Mouse (Mus musculus) liver, embryonic 15.5 days (tissue): ENCODE results near the gene Usp1. TPM values are rescaled to one million over a fixed set of nuclear protein-coding genes. Genes with fewer than 3 reads are reported as not detected.
"Not testable (repeated sequence)": the region's sequence is repeated elsewhere in the genome, so short reads cannot be mapped to it uniquely, and the experiment has no call there.

ENCODE experiments used
- ATAC-seq: fragments of 200-750 bp; cut with Nextera tagmentation; 2 replicates; pipeline ENCODE4 v1.8.0; 2017; ENCODE audit warnings: moderate number of reproducible peaks, mild to moderate bottlenecking, moderate library complexity; ENCODE audit not compliant: insufficient read depth
- H3K27ac ChIP-seq: fragments of 300-500 bp; sonication (generic); replicated peaks from 2 replicates; pipeline ENCODE4 v1.5.1; 2015; ENCODE audit warnings: mild to moderate bottlenecking, inconsistent platforms
- H3K27me3 ChIP-seq: fragments of 300-500 bp; sonication (generic); 2 replicates; pipeline ENCODE4 v1.6.1; 2015; ENCODE audit warnings: mild to moderate bottlenecking, inconsistent platforms
- H3K36me3 ChIP-seq: fragments of 300-500 bp; sonication (generic); replicated peaks from 2 replicates; pipeline ENCODE4 v1.6.1; 2015; ENCODE audit warnings: moderate library complexity, mild to moderate bottlenecking, inconsistent platforms
- H3K4me1 ChIP-seq: fragments of 300-500 bp; sonication (generic); replicated peaks from 2 replicates; pipeline ENCODE4 v1.6.1; 2015; ENCODE audit warnings: inconsistent platforms
- H3K4me2 ChIP-seq: fragments of 300-500 bp; sonication (generic); 2 replicates; pipeline ENCODE4 v1.6.1; 2015; ENCODE audit warnings: moderate library complexity, mild to moderate bottlenecking, inconsistent platforms
- H3K4me3 ChIP-seq: fragments of 300-500 bp; sonication (generic); replicated peaks from 2 replicates; pipeline ENCODE4 v1.5.1; 2015; ENCODE audit warnings: mild to moderate bottlenecking, inconsistent platforms
- H3K9ac ChIP-seq: fragments of 300-500 bp; sonication (generic); 2 replicates; pipeline ENCODE4 v1.6.1; 2015; ENCODE audit warnings: moderate library complexity, mild to moderate bottlenecking, inconsistent platforms
- H3K9me3 ChIP-seq: fragments of 300-500 bp; sonication (generic); replicated peaks from 2 replicates; pipeline ENCODE4 v1.6.1; 2016; ENCODE audit warnings: inconsistent platforms
- WGBS: fragments of 180-500 bp; shearing (Covaris S2); methylation state at CpG from one replicate; pipeline ENCODE4 v1.1.7; 2015; ENCODE audit warnings: mixed read lengths; ENCODE audit not compliant: insufficient replicate concordance; 5-methylcytosine and 5-hydroxymethylcytosine counted together
- polyA plus RNA-seq: library from polyadenylated mRNA; unstranded; fragments of >200 nt; fragmentation: Nextera tagmentation; extraction: Ambion mirVana; gene quantifications from 2 replicates; pipeline ENCODE4 v1.2.1, GENCODE M21; 2015

Gene Usp1
- polyA plus RNA-seq, 1 experiment from 2014 or later, result 61.3 TPM

DNA sequence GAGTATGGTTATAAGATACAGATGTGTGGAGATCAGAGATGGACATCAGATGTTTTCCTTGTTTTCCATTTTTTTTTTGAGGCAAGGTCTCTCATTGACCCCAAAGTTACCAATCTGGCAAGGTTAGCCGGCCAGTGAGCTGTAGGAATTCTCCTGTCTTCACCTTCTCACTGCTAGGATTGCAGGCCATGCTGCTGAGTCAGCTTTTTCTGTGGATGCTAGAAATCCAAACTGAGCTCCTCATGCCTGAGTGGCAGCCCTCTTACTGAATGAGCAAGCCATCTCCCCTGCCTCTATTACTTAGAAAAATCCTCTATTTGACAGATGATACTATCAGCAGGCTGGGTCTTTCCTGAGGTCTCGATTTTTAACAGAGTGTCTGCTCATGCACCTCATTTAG is 55.1 kb downstream of the Usp1 start:
- Histone ChIP-seq H3K27ac (no peak overlapping the region), H3K4me1 (no peaks in the 10 kb centered on the region), H3K36me3 (0 out of 2 replicates have a peak, but pooled peaks cover 4% of the 10 kb centered on the region), H3K4me3 (no peak overlapping the region), H3K27me3 (no peaks in the 10 kb centered on the region), H3K4me2 (no peak overlapping the region), H3K9ac (no peak overlapping the region), H3K9me3 (no peaks in the 10 kb centered on the region)
- WGBS, result 59% methylated on average over 2 of the region's 2 CpGs
- no peak for ATAC-seq

DNA sequence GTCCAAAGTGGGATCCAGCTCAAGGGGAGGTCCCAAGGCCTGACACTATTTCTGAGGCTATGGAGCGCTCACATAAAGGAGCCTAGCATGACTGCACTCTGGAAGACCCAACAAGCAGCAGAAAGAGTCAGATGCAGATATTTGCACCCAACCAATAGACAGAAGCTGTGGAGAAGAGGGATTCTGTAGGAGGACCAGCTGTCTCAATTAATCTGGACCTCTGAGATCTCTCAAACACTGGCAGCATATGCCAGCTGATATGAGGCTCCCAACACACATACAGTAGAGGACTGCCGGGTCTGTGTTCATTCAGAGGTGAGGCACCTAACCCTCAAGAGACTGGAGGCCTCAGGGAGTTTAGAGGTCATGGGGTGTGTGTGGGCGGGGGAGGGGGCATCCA is 56.4 kb downstream of the Usp1 start:
- H3K4me3 ChIP-seq, H3K9me3 ChIP-seq, H3K9ac ChIP-seq, H3K27ac ChIP-seq, H3K4me1 ChIP-seq, ATAC-seq, H3K36me3 ChIP-seq, H3K27me3 ChIP-seq, H3K4me2 ChIP-seq: not testable (repeated sequence)
- 69% methylated on average over 3 of the region's 3 CpGs for WGBS

DNA sequence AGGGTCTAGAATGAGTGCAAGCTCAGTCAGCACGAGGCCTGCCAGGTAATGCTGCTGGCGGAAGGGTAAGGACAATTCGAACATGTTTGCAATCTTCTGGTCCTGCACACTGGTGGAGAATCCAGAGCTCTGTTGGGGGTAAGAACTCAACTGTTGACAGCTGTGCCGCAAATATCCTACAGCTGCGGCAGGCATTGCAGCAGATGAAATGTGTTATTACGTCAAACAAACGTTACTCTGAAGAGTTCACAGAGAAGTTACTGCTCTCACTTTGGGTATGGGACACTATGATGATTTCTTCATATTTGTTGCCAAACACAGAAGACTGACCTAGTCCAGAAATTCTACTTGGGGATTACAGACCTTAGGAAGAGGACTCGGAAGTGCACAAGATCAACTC is 61.1 kb downstream of the Usp1 start:
- WGBS, result 75% methylated on average over 8 of the region's 8 CpGs
- H3K4me3 ChIP-seq, result no peak overlapping the region
- H3K27me3 ChIP-seq, result no peaks in the 10 kb centered on the region
- H3K4me1 ChIP-seq, result no peaks in the 10 kb centered on the region
- H3K4me2 ChIP-seq, result no peak overlapping the region
- peaks cover 10% of the 10 kb centered on the region; the same call in 1 of the 2 replicates for H3K36me3 ChIP-seq
- no peaks in the 10 kb centered on the region for H3K9me3 ChIP-seq
- ATAC-seq, result no peak
- no peak overlapping the region for H3K9ac ChIP-seq
- H3K27ac ChIP-seq, result no peak overlapping the region

Other genes starting within 250 kb of the Usp1 start
- gene L1td1, start 197.1 kb upstream of the Usp1 start, polyA plus RNA-seq, result not detected in 2 replicates
- 0.03 and 0.08 TPM in 2 replicates for gene Kank4, start 106.3 kb upstream of the Usp1 start, polyA plus RNA-seq
- not detected in 2 replicates for gene I0C0044D17Rik, start 100.0 kb upstream of the Usp1 start, polyA plus RNA-seq
- gene Angptl3, start 107.1 kb downstream of the Usp1 start, polyA plus RNA-seq, result 150 and 171 TPM in 2 replicates
- gene Dock7, start 197.1 kb downstream of the Usp1 start, polyA plus RNA-seq, result 8.1 and 9.5 TPM in 2 replicates